Mouse (Mus musculus) left cerebral cortex, postnatal 10 days (tissue): ENCODE measurements at regions not wholly inside any gene's neighbourhood (a gene's known extent, or its start where the extent isn't known, plus 50 kb on each side); places are given as distances from the start of the nearest gene placed in this dataset.

Source experiments
- DNase-seq, 2 experiments: peaks; one replicate each; pipeline ENCODE4 v3.0.0; 2021 to 2022; ENCODE audit warnings: low spot score in 2 of 2, mixed read lengths in 1 of 2; ENCODE audit errors: extremely low spot score in 1 of 2
- intact Hi-C: fragments of 180-260 bp; cut with DNase I; formaldehyde crosslinking; loops from one replicate; pipeline ENCODE4 v1.15.1; 2025

DNA sequence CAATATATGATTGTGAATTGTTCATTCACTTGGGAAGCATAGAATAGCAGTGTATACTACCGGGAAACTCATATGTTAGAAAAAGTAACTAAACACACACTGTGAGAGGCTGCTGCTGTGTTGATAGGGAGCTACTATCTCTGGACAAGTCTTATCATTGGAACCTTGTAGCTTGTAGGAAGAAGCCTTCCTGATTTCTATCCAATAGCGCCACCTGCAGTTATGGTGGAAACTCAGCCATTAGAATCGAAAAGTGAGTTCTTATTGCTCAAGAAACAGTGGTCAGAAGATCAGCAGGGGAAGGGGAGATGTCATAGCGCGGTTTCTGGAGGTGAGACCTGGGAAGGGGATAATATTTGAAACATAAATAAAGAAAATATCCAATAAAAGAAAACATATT lies 1245.1 kb upstream of the Cdh6 start:
- intact Hi-C loops, result loop anchor here (10.0 kb wide), 1 partner anchor 1564 kb away; no protein-coding TSS in a partner anchor
- DNase-seq, result no peak

DNA sequence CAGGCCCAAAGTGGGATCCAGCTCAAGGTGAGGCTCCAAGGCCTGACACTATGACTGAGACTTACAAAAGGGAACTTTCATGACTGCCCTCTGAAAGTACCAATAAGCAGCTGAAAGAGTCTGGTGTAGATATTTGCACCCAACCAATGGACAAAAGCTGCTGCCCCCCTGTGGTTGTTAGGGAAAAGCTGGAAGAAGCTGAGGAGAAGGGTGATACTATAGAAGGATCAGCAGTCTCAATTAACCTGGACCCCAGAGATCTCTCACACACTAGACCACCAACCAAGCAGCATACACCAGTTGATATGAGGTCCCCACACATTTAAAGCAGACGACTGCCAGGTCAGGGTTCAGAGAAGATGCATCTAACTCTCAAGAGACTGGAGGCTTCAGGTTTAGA lies 1211.9 kb upstream of the Cdh6 start:
- intact Hi-C loops, result no loop called here
- no peak for DNase-seq

DNA sequence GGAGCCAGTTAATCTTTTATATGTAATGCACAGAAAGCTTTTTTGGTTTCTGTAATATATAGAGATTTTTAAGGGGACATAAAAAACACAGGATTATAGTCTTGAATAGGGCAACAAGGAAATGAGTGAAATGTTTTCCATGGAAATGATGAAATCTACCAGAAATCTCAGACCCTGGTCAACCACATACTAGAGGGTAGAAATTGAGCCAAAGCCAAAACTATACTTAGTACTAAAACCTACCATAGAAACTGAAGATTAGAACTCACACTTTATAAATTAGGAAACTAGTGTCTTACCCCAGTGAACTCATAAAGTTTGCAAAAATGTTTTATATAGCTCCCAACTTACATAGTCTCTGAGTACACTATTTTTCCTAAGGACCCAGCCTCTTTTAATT lies 1204.9 kb upstream of the Cdh6 start:
- DNase-seq, result no peak

More for the DNA sequence above, 1204.9 kb upstream of the Cdh6 start:
- intact Hi-C loops, result no loop called here
